Mouse (Mus musculus) neutrophil, adult 5-6 weeks (primary cell): Measurements from ENCODE around the gene Ccr2. TPM values are rescaled to one million over a fixed set of nuclear protein-coding genes. Genes with fewer than 3 reads are reported as not detected.
"Not testable (repeated sequence)": the region's sequence is repeated elsewhere in the genome, so short reads cannot be mapped to it uniquely, and the experiment has no call there.

Source experiments
- ATAC-seq: fragments of 151-379, 151-347 bp; 2 replicates; pipeline ENCODE4 v1.8.0; 2017; ENCODE audit warnings: mild to moderate bottlenecking, moderate TSS enrichment; ENCODE audit not compliant: insufficient number of reproducible peaks, poor library complexity, low FRiP score, severe bottlenecking; ENCODE audit errors: extremely low read depth
- total RNA-seq: library from RNA; stranded (forward); fragments of 200-1000 nt; gene quantifications from 2 replicates; pipeline ENCODE4 v1.2.3, GENCODE M21; 2017

Ccr2 gene
- total RNA-seq: 62.9 and 70.1 TPM in 2 replicates

GRCm38 (mm10) chr9:124101723-124102122 lies at the start of gene Ccr2:
Ccr2 (plus strand) TSS chr9:124101950.
- ATAC-seq: no peak

- ATAC-seq: no peak
These were observed 48.2 kb upstream of the Ccr2 start for GRCm38 (mm10) chr9:124053532-124053931.

DNA sequence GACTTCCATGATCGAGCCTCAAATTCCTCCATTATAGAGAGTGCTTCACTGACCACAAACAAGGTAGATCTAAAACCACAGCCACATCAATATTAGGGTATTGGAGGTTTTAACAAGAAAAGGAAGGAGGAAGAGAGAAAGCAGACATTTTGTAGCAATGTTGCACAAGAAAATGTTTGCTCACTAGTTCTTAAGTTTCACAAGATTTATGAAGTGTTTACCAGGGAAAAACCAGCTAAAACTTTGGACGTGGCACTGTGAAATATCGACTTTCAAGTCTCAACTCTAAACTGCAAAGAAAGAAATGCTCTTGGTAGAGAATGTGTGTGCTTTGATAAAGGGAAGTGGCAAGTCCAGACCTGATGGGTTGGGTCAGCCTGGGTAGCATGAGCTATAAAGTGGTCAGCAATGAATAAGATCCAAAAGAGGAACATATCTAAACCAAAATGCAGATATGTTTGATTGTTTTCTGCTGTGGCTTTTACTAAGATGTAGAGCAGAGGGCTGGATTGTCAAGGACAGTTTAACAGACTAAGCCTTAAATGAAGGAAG lies 45.5 kb upstream of the Ccr2 start:
- peak; percentile 53; the same call in 1 of the 2 replicates for ATAC-seq

GRCm38 (mm10) chr9:124059660-124060352 lies 41.9 kb upstream of the Ccr2 start:
- no peak for ATAC-seq

GRCm38 (mm10) chr9:124061474-124062432 lies 40.0 kb upstream of the Ccr2 start:
- ATAC-seq: not testable (repeated sequence)

DNA sequence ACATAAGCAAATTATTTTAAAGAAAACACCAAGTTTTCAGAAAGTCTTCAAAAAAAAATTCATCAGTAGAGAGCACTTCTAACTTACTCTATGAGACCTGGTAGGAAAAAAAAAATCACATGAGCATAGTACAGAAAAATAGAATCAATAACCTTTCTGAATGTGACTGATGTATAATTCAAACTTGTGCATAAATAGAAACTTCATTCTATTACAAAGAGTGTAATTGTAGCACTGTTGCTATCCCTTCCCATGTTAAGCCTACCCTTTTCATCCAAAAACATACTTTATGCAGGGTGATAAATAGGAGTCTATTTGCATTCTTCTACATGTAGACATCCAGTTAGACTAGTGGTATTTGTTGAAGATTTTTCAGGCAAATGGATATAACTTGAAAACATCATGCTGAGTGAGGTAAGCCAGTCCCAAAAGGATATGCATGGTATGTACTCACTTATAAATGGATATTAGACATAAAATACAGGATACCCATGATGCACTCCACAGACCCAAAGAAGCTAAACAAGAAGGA lies 35.1 kb upstream of the Ccr2 start:
- ATAC-seq: no peak

- peak; percentile 75 for ATAC-seq
These were observed 33.4 kb upstream of the Ccr2 start for GRCm38 (mm10) chr9:124068098-124069058.

DNA sequence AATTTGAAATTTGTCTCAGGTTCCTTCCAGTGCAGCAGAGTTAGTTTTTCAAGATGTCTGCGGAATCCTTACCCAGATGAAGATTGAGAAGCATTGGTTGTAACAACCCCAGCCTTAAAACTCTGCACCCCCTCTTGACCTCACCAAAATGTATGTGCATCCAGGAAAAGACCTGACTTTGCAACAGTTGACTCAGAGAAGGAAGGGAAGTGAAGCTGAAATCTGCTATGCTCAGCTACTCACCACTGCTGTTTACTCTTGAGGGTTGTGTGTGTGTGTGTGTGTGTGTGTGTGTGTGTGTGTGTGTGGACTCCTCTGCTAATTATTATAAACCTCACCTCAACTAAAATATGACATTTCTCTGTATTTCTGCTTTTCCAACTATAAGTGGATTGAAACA lies 30.2 kb upstream of the Ccr2 start:
- ATAC-seq: 0 out of 2 replicates have a peak, but pooled peaks have one; percentile 19

DNA sequence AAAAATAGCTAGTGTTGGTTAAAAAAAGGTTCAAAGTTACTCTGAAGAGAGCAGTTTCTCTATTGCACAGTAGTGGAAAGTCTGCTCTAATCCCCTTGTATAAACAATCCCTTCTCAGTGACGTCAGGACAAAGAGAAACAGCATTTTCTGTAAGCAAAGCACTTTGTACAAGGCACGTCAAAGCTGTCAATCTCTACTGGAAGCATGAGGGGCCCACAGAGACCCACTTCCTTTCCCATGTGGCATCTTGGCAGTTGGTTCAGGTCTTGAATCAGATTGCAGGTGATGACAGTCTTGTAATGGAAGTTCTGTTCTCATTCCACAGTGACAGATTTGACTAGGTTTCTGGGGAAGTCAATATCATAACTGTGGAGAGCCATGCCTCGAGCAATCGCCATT lies 21.9 kb upstream of the Ccr2 start:
- ATAC-seq: no peak

GRCm38 (mm10) chr9:124080471-124080870 lies 21.3 kb upstream of the Ccr2 start:
- ATAC-seq: not testable (repeated sequence)

DNA sequence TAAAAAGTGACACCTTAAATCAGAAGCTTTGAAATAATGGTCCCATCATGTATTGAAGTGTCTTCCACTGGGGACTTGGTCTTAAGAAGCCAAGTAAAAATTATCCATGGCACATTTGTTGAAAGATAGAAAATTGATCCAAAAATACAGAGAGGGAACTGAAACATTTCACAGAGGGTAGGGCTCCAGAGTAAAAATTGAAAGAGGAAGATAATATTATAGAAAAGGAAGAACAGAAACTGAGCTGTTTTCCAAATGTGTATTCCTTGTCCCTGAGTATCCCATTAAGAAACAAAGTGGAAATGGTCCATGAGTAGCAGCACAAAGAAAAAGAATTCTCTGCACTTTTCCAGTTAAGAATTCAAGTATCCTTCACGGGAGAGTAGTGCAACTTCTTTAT lies 11.3 kb upstream of the Ccr2 start:
- ATAC-seq: no peak

- no peak for ATAC-seq
These were observed 2.6 kb upstream of the Ccr2 start for GRCm38 (mm10) chr9:124099127-124099526.

- no peak for ATAC-seq
These were observed 1.4 kb upstream of the Ccr2 start for GRCm38 (mm10) chr9:124100357-124100756.

- no peak for ATAC-seq
These were observed 1.4 kb downstream of the Ccr2 start for GRCm38 (mm10) chr9:124103199-124103598.

- ATAC-seq: no peak
These were observed 3.4 kb downstream of the Ccr2 start for GRCm38 (mm10) chr9:124105196-124105595.

- ATAC-seq: 0 out of 2 replicates have a peak, but pooled peaks have one; percentile 53
These were observed 5.5 kb downstream of the Ccr2 start for GRCm38 (mm10) chr9:124107232-124107631.

DNA sequence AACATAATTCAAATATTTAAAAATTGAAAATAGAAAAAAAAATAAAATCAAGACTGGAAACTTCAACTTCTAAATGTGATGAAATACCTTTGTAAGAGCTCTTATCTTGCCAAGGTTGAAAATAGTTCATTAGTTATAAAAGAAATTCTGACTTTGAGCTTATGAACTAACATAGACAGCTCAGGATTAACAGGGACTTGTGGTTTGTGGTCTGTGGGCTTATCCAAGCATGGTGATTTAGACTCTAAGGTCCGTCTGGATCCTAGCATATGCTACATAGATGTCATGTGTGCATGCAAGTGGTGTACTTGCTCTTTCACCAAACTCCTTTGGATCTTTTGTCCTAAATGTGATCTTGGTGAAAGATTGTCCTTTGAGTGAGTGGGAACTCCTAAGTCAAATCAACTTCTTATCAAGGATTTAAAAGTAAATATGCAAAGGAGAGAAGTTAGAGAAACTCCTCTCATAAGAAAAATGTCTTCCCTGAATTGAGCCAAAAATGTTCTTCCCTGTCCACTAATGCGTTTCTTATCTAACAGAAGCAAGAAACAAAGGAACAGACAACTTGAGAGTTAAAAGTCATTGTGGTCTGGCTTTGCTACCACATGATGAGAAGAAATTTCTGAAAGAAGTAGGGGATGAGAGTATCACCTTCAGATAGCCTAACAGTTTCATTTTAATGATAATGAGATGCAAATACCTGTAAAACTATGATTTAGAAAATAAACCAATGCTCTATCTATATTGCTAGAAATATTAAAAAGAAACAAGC lies 6.8 kb downstream of the Ccr2 start:
- ATAC-seq: no peak

DNA sequence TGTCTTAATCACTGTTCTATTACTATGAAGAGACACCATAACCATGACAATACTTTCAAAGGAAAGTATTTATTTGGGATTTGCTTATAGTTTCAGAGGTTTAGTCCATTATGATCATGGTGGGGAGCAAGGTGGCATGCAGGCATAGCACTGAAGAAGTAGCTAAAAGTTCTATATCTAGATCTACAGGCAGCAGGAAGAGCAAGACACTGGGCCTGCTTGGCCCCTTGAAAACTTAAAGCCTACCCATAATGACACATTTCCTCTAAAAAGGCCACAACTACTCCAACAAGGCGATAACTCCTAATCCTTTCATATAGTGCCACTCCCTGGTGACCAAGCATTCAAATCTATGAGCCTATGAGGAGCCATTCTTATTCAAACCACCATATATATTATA lies 10.2 kb downstream of the Ccr2 start:
- no peak for ATAC-seq
